Mouse (Mus musculus): ENCODE measurements around the gene Gm9507.

- TF ChIP-seq CTCF (IDR thresholded peaks at IDR 0.05; ENCODE audit: control insufficient read depth, insufficient read depth, insufficient read length) = no peak
- no peak for TF ChIP-seq MAX (IDR thresholded peaks at IDR 0.05)
- TF ChIP-seq FOSL1 (IDR thresholded peaks at IDR 0.05; ENCODE audit: insufficient read depth, low read length, poor library complexity, severe bottlenecking) = no peak
- TF ChIP-seq MYOG (IDR thresholded peaks at IDR 0.05; ENCODE audit: control insufficient read depth, extremely low read depth, insufficient read length) = no peak
- TF ChIP-seq MYOD1 (IDR thresholded peaks at IDR 0.05; ENCODE audit: control insufficient read depth, insufficient read length, low read depth) = no peak
- TF ChIP-seq USF1 (IDR thresholded peaks at IDR 0.05; ENCODE audit: low read depth) = no peak
Observed at GRCm38 (mm10) chr10:77847538-77847937, 35.9 kb upstream of the Gm9507 start.

Data from C2C12 (cell line).